Mouse (Mus musculus) layer of hippocampus, adult 11-12 months (tissue): ENCODE measurements around the gene Top3a.

Source experiments
- DNase-seq: peaks from one replicate; pipeline ENCODE4 v3.0.0; 2022; ENCODE audit warnings: low spot score

The Top3a gene

DNA sequence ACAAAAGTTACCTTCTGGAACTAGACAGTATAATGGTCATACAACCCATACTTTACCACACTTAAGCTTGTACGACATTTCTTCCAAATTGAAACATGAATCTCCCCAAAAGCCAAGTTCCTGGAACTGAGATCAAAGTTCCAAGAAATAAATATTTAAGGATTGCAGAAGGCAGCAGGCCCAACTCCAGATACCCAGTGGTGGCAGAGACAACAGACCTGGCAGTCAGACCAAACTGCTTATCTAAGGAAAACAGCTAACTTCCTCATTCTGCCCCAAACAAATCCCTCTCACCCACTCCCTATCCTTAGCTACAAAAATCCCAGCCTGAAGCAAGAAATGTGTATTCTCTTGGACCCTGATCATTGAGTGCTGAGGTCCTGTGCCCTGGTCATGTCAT is 2.3 kb downstream of the Top3a start:
- DNase-seq = no peak

DNA sequence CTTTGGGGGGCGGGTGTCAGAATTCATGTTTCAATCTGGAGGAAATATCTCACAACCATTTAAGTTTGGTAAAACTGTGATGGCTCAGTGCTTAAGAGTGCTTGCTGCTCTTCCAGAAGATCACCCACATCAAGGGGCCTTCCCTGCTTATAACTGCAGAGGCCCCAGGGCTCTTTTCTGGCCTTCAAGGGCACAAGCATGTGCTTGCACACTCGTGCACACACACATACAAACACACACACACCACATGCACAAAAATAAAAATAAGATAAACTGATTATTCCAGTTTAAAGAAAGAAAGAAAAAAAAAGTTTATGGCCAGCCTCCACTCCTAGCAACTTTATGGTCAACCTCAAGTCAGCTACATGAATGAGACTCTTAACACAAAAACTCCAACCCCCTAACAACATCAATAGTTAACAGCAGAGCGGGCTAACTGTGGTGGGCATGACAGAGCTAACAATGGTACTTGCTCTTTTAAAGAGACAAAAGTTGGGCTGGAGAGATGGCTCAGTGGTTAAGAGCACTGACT is 2.9 kb downstream of the Top3a start:
- no peak for DNase-seq

DNA sequence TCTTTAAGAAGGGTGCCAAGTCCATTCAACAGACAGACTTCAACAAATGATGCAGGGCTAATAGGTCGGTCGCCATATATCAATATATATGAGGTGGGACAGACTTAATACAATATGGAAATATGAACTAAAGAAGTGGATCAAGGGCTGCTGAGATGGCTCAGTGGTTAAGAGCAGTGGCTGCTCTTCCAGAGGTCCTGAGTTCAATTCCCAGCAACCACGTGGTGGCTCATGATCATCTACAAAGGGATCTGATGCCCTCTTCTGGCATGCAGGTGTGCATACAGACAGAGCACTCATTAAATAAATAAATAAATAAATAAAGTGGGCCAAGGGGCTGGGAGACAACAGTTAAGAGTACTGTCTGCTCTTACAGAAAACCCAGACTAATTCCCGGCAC is 5.0 kb downstream of the Top3a start:
- no peak for DNase-seq

- DNase-seq = no peak
These were observed 6.4 kb downstream of the Top3a start for GRCm38 (mm10) chr11:60770776-60771175.

DNA sequence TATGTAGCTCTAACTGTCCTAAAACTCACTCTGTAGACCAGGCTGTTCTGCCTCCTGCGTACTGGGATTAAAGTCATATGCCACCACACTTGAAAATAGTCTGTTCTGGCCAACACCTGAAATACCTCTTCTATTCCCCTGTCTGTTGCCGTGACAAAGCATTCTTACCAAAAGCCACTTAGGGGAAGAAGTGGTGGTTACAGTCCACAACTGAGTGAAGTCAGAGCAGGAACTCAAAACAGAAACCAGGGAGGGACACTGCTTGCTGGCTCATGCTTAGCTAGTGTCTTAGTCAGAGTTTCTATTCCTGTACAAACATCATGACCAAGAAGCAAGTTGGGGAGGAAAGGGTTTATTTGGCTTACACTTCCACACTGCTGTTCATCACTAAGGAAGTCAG is 7.8 kb downstream of the Top3a start:
- no peak for DNase-seq

DNA sequence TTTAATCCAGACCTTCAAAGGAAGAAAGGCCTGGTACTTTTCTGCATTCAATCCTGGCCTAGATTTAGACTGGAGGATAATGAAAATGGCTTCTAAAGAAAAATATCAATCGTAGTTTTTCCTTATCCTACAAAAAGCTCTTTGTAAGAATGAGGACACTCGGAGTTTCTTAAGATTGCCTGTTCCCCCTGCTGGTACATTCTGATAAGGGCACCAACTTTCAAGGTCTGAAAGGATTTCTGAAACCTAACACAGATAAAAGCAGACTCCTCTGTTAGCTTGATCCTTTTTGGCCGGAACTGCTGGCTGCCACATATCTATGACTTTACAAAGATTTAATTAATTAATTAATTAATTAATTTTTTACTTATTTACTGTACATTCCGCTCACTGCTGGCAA is 10.2 kb downstream of the Top3a start:
- DNase-seq = no peak

DNA sequence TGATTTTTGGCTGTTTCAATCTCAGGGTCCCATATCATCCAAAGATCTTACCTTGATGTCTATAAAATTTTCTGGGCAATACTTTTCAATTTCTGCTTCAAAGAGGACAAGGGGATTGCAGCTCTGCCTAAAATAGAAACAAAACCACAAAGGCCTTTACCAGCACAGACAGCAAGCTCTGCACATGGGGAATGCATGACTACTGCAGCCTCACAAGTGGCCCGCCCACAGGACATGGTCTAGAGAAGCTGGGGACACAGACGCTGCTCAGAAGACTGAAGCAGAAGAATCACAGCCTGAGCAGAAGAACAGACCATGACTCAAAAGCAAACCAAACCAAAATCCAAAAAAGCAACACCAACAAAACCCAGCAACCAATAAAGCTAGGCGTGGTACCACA is 15.5 kb downstream of the Top3a start:
- DNase-seq = no peak

GRCm38 (mm10) chr11:60755570-60755969 is 21.6 kb downstream of the Top3a start:
- DNase-seq = no peak

DNA sequence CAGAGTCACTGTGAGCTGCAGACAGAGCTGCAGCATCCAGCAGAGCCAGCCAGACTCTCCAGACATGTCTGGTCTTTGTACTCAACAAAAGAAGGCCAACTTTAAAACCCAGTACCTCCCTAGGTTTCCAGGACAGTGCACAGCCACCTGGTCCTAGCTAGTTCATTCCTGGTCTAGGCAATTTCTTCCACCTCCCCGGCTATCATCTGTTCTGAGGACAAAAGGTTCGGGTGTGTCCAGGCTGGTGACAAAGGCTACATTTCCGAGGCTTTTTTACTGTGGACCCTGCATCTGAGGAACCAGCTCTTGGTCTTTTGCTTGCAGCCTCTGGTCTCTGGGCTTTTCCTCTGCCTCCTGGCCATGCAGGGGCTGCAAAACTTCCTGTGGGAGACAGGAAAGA is 36.8 kb downstream of the Top3a start:
- DNase-seq = no peak

- DNase-seq = no peak
These were observed 39.7 kb downstream of the Top3a start for GRCm38 (mm10) chr11:60737450-60737849.

DNA sequence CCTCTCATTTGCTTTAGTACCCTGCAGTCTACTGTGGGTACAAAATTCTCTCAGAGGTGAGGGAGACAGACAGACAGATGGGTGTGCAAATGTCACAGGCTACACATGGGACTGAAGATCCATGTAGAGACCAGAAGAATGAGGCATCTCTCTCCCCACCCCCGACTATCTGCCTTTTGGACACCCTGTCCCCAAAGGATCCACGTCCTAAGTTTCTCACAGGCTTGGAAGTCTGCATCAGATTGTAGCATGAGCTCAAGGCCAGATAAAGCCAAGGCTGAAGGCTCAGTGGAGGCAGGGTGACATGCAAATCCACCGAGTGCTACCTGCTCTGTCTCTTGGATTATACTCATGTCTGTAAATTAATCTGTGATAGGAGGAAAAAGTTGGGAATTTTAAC is 40.7 kb downstream of the Top3a start:
- no peak for DNase-seq

- DNase-seq = no peak
These were observed 42.0 kb downstream of the Top3a start for GRCm38 (mm10) chr11:60735191-60735590.

- DNase-seq = no peak
These were observed 43.0 kb downstream of the Top3a start for GRCm38 (mm10) chr11:60734206-60734605.

- DNase-seq = no peak
These were observed 45.9 kb downstream of the Top3a start for GRCm38 (mm10) chr11:60731251-60731650.

DNA sequence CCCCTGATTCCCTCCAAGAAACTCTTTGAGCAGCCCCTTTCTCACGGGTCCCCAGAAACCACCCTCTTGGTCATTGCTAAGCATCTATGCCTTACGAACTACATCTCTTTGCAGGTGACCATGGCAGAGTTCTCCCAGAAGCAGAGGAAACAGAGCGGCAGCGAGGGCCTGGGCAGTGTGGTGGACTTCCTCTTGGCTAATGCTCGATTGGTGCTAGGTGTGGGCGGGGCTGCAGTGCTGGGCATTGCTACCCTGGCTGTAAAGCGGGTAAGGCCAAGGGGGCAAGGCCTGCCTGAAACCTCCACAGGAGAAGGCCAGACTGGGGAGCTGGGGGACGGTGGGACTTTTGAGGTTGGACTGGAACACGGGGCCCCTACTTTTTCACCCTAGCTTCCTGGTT is 47.0 kb downstream of the Top3a start:
- DNase-seq = no peak

- no peak for DNase-seq
These were observed 47.9 kb downstream of the Top3a start for GRCm38 (mm10) chr11:60729217-60729641.

GRCm38 (mm10) chr11:60728260-60728761 is 48.9 kb downstream of the Top3a start, which contains the start of gene Mief2:
Mief2 (plus strand) TSS chr11:60728398.
- peak; percentile 96 for DNase-seq

DNA sequence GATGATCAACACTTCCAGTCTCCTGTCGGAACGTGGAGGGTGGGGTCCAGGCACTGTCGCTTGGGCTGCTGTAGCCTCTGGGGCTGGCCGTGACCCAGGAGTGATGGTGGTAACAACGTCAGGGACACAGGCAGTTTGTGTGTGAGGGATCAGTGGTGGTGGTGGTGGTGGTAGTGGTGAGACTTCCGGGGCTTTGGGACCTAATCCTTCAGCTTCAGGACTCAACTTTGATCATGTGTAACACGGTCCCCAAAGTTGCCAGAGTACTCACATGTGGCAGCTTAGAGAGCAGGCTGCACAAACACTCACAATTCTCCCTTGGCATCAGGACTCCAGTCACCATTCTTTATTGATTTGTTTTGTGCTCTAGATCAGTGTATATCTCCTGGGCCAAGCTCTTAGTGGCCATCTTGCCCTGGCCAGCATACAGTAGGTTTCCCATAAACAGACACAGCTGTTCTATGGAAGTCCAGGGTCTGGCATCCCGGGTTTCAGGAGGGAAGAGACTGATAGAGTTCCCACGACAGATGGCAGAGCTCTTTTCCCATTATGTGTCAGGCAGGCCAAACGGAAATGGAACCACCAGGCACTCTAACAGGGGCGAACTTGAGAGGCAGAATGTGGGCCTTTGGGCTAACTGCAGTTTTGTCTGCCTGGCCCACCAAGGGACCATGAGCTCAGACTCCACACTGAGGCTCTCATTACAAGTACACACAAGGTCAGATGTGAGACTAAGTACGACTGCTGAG is 49.6 kb downstream of the Top3a start:
- DNase-seq = no peak

DNA sequence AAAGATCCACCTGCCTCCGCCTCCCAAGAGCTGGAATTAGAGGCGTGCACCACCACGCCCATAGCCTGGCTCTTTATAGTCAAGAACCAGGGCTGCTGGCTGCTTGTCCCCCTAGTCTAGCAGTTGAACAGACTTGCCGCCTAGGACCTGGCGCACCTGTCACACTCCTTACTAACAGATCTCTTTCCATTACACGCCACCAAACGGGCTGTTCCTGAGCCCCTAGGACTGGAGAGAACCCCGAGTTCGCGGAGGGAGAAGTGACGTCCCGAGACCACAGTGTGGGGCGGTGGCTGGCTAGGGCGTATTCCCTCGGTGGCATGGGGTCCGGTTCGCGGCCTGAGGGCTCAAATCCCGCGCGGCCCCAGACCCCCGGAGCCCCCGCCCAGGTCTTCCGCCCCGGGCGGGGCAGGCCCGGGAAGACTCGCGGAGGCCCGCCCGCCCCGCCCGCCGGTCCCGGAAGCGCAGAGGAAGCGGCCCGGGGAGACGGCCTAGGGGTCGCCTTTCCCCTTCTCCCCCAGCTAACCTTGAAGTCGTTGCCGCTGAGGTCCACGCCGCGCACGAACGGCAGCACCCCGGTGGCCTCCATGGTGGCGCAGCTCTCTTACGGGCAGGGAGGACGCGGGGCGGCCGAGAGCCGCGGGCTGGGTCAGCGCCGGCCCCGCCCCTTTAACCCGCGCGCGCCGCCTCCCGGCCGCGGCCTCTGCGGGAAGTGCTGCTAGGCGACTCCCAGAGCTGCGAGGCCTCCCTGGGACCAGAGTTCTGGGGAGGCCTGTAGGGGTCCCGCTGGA is 50.4 kb downstream of the Top3a start, which contains the start of gene Flii:
Flii (minus strand) TSS at position 663 of the 791 bp plus-strand sequence.
- peak; percentile 80 for DNase-seq

- DNase-seq = no peak
These were observed 57.9 kb downstream of the Top3a start for GRCm38 (mm10) chr11:60719263-60719662.

- DNase-seq = no peak
These were observed 61.3 kb downstream of the Top3a start for GRCm38 (mm10) chr11:60715833-60716232.

DNA sequence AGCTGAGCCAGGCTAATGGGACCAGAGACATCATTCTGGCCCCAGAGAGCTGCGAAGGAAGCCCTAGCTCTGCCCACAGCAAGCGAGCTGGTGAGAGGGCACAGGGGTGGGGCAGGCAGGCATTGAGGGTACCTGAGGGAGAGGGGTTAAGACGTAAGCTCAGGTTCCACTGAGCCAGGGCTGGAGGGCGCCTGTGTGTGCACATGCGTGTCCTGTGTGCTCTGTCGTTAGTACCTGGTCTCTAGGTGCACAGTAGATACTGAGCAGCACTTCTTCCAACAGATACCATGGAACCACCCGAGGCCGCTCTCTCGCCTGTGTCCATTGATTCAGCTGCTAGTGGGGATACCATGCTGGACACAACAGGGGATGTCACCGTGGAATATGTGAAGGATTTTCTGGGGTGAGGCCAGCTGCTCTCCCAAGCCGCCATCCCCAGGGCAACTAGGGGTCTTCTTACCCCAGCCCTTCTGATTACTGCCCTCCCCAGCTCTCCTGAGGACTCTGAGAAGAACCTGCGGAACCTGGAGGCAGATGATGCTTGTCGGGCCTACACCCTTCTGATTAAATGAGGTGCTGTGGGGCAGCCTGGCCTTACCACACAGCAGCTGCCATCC is 64.4 kb downstream of the Top3a start:
- DNase-seq = no peak
